16 mouse cellular contexts compared by ENCODE assay signal in the genomic region with DNA sequence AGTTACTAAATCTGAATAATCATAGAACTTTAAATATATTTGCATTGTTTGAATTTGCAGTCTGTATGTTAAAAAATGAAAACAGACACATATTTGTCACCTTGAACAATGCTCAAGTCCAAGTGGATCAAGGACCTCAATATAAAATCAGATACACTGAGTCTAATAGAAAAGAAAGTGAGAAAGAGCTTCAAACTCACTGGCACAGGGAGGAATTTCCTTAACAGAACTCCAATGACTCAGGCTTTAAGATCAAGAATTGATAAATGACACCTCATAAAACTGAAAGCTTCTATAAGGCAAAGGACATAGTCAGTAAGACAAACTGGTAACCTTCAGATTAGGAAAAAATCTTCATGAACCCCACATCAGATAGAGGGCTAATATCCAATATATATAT.
"Had no signal": no experiment of that assay in that cellular context is flagged by ENCODE, and none has a peak within 500 bp of the region (broad histone marks: within the 10 kb centered on the region; RNA-seq: fewer than 3 reads in every experiment).

No protein-coding gene starts in this region.

- H3K36me3 ChIP-seq: neural tube, embryonic 12.5 days; neural tube, embryonic 13.5 days; neural tube, embryonic 15.5 days; stomach, embryonic 15.5 days had no signal

- H3K4me3 ChIP-seq: neural tube, embryonic 12.5 days; neural tube, embryonic 13.5 days; neural tube, embryonic 15.5 days; stomach, embryonic 15.5 days had no signal

- H3K4me2 ChIP-seq: neural tube, embryonic 12.5 days; neural tube, embryonic 13.5 days; neural tube, embryonic 15.5 days; stomach, embryonic 15.5 days had no signal

- DNase-seq: retina, postnatal 1 day; right cerebral cortex, adult 18-20 months; right cerebral cortex, postnatal 14 days; right cerebral cortex, postnatal 25 days; right cerebral cortex, postnatal 4 days; thymus, adult 18-20 months; thymus, adult 2 months; thymus, postnatal 14 days; thymus, postnatal 25 days; thymus, postnatal 36 days; thymus, postnatal 4 days had no signal

- H3K27ac ChIP-seq: neural tube, embryonic 12.5 days; neural tube, embryonic 13.5 days; neural tube, embryonic 15.5 days; stomach, embryonic 15.5 days; stomach, postnatal 0 days had no signal

- H3K9me3 ChIP-seq: neural tube, embryonic 12.5 days; neural tube, embryonic 13.5 days; neural tube, embryonic 15.5 days; stomach, embryonic 15.5 days had no signal

- H3K9ac ChIP-seq: neural tube, embryonic 12.5 days; neural tube, embryonic 13.5 days; neural tube, embryonic 15.5 days; stomach, embryonic 15.5 days had no signal

- H3K4me1 ChIP-seq: neural tube, embryonic 12.5 days; neural tube, embryonic 13.5 days; neural tube, embryonic 15.5 days; stomach, embryonic 15.5 days had no signal

- H3K27me3 ChIP-seq: neural tube, embryonic 12.5 days; neural tube, embryonic 13.5 days; neural tube, embryonic 15.5 days; stomach, embryonic 15.5 days had no signal
